Mouse (Mus musculus) embryonic stem cell, embryonic (primary cell): ENCODE measurements around the gene Acot5.
"Not testable (repeated sequence)": the region's sequence is repeated elsewhere in the genome, so short reads cannot be mapped to it uniquely, and the experiment has no call there.

Source experiments
- CTCF ChIA-PET, 4 experiments: fragments of 300-600 bp in 2 of 4; fragments of 350-600 bp in 2 of 4; sonication (Branson Sonifier 250); formaldehyde crosslinking; loops; one replicate each; lab custom pipeline; 2022; ENCODE audit warnings: inconsistent platforms in 2 of 4; lab: Charles Lee
- POLR2A ChIA-PET, 4 experiments: fragments of 300-600 bp in 2 of 4; fragments of 350-600 bp in 2 of 4; sonication (Branson Sonifier 250); formaldehyde crosslinking; loops; one replicate each; lab custom pipeline; 2022; ENCODE audit warnings: antibody characterized with exemption in 4 of 4, inconsistent platforms in 1 of 4; lab: Charles Lee

Gene Acot5

DNA sequence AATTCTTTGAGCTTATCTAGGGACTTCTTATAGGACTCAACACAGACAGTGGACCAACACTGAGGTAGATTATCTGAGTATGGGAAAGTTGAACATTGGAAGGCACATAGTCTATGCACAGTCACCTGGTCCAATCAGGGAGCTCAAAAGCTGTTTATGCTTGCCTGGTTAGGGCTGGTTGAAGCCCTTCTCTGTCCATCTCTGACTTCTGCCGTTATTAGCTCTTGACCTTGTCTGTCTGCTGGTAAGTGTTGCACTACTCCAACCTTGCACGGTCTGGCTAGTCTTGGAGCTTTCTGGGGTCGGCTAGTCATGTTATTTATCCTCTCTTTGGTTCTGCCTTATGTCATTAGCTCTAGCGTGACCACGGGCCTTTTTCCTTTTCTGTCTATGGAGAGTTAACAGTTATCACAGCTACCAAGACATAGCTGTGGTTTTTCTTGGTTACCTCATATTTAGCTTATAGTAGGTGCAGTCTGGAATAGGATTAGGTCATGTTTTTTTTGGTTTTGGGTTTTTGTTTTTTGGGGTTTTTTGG lies 17.1 kb upstream of the Acot5 start, which contains the start of gene Acot3:
Gene Acot3 (plus strand): TSS at position 208 of the 538 bp plus-strand sequence.
- ChIA-PET CTCF (interaction anchor here (0.6 to 2.5 kb wide), 13 partner anchors 9 to 1436 kb away, joined by 3 to 14 read pairs (median 4); partner anchors contain the start of gene Acot4 (in 1 of the 4)), POLR2A (interaction anchor here in 3 of 4 experiments (0.7 to 1.4 kb wide), 11 partner anchors 9 to 364 kb away, joined by 3 to 6 read pairs (median 3); partner anchors contain the start of genes Acot4 (in 1 of the 3) and Psen1 (in 1 of the 3))

DNA sequence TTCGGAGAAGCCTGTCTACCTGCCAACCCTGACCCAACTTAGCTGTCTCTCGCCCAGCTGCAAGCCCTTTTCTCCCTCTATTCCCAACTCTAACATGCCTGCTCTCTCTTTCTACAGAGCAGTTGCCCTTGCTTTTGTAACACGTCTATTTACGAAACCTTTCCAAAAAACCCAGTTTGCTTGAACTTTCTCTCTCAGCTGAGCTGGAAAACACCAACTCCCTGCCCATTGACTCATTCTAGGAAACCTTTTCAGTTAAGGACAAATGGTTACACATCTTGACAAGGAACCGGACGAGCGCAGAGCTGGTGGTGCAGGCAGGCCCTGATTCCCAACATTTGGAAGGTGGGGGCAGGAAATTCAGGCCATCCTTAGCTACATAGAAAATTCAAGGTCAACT lies 16.5 kb upstream of the Acot5 start:
- ChIA-PET CTCF (interaction anchor here in 3 of 4 experiments (0.5 to 2.5 kb wide), 11 partner anchors 8 to 897 kb away, joined by 3 to 14 read pairs (median 4); no protein-coding TSS in a partner anchor), POLR2A (interaction anchor here in 3 of 4 experiments (0.7 to 1.4 kb wide), 9 partner anchors 8 to 365 kb away, joined by 3 to 6 read pairs (median 3); partner anchors contain the start of genes Acot2 (in 1 of the 3), Acot4 (in 1 of the 3) and Psen1 (in 1 of the 3))

DNA sequence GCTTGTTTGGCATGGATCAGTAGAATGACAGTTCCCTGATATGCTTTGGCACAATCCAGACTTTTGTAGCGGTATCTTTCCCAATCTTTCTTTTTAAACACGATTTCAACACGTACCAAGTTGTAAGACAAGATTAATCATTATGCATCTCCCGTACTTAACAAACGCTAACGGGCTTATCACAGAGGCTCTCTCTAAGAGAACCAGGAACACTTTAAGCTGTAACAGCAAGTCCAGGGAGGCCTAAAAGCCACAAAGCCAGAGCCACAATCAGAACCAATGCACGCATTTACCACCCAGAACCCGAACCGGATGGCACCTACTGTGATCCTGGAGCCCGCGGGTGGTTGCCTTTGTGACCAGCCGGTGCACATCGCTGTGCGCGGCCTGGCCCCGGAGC lies 16.0 kb upstream of the Acot5 start:
- CTCF ChIA-PET = interaction anchor here in 2 of 4 experiments (0.5 to 2.5 kb wide), 2 partner anchors 8 to 437 kb away, joined by 3 to 7 read pairs; no protein-coding TSS in a partner anchor
- POLR2A ChIA-PET = interaction anchor here in 2 of 4 experiments (0.7 to 1.6 kb wide), 3 partner anchors 65 to 103 kb away, joined by 3 to 4 read pairs (median 3); partner anchors contain the start of genes Acot2 (in 1 of the 2) and Riox1 (in 1 of the 2)

DNA sequence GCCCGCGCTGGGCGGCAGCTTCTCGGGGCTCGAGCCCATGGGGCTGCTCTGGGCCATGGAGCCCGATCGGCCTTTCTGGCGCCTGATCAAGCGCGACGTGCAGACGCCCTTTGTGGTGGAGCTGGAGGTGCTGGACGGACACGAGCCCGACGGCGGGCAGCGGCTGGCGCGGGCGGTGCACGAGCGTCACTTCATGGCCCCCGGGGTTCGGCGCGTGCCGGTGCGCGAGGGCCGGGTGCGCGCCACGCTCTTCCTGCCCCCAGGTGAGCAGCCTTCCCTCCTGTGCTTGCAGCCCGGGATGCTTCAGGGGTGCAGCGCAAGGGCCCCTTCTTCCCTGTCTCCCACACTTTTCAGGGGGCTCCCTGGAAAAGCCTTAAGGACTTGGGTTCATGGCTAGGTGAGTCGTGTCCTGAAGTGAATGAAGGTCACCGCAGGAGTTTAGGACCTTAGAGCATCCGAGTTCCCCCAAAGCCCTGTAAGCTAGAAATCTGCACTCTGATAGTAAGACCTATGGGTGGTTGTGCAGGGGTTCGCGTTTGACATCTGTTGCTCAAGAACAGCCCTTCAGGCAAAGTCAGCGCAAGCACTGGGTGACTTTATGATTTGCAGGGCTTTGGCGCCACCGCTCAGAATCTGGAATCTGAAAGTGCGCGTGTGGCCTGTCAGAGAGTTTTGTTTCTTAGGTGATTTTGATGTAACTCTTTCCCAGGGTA lies 15.3 kb upstream of the Acot5 start:
- ChIA-PET POLR2A (interaction anchor here in 2 of 4 experiments (1.2 to 1.6 kb wide), 2 partner anchors 99 to 103 kb away, joined by 3 to 4 read pairs; partner anchors contain the start of gene Riox1 (in 1 of the 2)), CTCF (interaction anchor here in 1 of 4 experiments (0.9 kb wide), 1 partner anchor 95 kb away, joined by 4 read pairs; no protein-coding TSS in a partner anchor)

DNA sequence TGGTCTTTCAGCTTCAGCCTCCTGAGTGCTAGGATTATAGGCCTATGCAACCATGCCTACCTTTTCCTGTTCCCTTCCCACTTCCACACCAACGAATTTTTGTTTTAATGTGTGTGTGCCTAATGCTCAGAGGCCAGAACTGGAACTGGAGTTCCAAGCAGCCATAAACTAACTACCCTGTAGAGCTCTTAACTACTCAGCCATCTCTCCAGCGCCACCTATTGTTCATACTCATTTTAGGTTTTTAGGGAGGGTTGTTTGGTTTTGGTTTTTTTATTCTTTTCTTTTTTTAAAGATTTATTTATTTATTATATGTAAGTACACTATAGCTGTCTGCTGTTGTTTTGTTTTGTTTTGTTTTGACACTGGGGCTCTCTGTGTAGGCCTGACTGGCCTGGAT lies 8.2 kb upstream of the Acot5 start:
- CTCF ChIA-PET = interaction anchor here (0.5 to 1.5 kb wide), 36 partner anchors 9 to 332 kb away, joined by 3 to 17 read pairs (median 4); partner anchors contain the start of genes Acot3 (in 3 of the 4), Acot2 (in 2 of the 4), Acot4 (in 2 of the 4) and Gm49366 (in 2 of the 4)
- POLR2A ChIA-PET = interaction anchor here in 3 of 4 experiments (0.6 to 1.4 kb wide), 5 partner anchors 9 to 287 kb away, joined by 3 to 6 read pairs (median 5); partner anchors contain the start of genes Acot2 (in 1 of the 3) and Acot3 (in 1 of the 3)

DNA sequence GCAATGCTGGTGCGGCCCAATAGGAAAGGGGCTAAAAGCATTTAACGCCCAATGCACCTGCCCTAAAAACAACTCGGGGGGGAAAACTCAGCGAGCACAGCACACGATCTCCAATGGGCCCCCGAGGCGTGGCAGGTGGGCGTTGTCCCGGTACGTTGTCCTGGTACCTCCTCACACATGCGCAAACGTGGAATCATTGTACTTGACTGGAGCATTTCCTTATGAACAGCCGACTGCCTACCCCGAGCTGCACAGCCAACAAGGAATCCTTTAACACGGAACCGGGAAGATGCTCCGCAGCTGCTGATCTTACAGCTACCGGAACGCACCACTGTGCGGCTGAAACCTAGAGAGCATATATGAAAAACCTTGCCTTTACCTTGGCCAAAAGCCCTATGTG lies 6.8 kb upstream of the Acot5 start:
- CTCF ChIA-PET = interaction anchor here (0.6 to 2.1 kb wide), 14 partner anchors 48 to 292 kb away, joined by 3 to 18 read pairs (median 3); partner anchors contain the start of gene Riox1 (in 1 of the 4)

DNA sequence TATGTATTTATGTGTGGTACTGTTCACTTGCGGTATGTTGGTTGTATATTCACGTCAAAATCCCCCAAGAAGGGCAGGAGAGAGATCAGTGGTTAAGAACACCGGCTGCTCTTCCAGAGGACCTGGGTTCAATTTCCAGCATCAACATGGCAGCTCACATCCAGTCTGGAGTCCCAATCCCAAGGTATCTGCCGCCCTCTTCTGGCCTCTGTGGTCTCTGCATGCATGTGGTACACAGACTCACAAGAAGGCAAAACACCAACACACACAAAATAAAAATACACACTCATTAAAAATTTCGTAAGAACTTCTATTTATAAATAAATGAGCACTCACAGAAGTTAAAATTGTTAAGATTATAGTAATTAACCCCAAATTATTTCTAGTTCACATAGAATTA lies 5.9 kb upstream of the Acot5 start:
- POLR2A ChIA-PET = interaction anchor here in 2 of 4 experiments (1.0 to 1.3 kb wide), 3 partner anchors 96 to 108 kb away, joined by 3 to 4 read pairs (median 3); no protein-coding TSS in a partner anchor
- CTCF ChIA-PET = interaction anchor here (0.5 to 2.1 kb wide), 32 partner anchors 8 to 951 kb away, joined by 3 to 18 read pairs (median 3); partner anchors contain the start of genes Acot2 (in 1 of the 4), Acot3 (in 1 of the 4), Psen1 (in 1 of the 4) and Riox1 (in 1 of the 4)

More for the DNA sequence above, 6.8 kb upstream of the Acot5 start:
- POLR2A ChIA-PET = interaction anchor here in 1 of 4 experiments (1.3 to 1.4 kb wide), 2 partner anchors 105 to 181 kb away, joined by 3 to 4 read pairs; no protein-coding TSS in a partner anchor

DNA sequence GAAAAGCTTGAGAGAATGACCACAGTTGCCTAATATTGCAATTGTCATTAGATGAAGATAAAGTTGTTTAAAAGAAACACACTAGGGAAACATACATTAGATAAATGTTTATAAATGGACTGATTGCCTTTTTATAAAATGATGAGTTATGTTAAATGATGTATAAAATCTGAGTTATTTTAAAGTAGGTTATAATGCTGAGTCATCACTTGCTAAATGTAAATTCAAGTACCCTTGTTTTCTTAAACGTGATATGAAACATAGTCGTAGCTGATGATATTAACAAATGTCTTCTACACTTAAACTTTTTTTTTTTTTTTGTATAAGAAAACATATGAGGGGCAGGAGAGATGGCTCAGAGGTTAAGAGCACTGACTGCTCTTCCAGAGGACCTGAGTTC lies 5.3 kb upstream of the Acot5 start:
- CTCF ChIA-PET = interaction anchor here in 2 of 4 experiments (0.9 to 2.1 kb wide), 12 partner anchors 9 to 376 kb away, joined by 3 to 18 read pairs (median 5); partner anchors contain the start of genes Acot2 (in 1 of the 2), Psen1 (in 1 of the 2) and Riox1 (in 1 of the 2)
- POLR2A ChIA-PET = interaction anchor here in 2 of 4 experiments (1.0 to 1.2 kb wide), 2 partner anchors 96 to 109 kb away, joined by 3 read pairs; no protein-coding TSS in a partner anchor

DNA sequence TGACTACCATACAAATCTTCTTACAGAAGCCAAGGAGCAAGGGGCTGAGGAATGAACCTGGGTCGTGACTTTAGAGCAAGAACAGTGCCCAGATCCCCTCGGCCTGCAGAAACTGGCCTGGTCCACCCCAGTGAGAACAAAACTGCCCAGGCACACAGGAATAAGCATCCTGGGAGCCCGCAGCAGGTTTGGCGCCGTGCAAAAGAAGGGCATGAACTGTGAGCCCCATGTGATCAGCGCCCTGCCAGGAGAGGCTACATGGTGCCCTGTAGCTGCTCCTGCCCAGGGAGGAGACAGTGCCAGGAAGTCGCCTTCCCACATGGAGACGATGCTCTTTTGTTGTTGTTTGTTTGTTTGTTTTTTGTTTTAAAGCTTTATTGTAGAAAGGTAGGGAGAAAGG lies 4.5 kb upstream of the Acot5 start:
- ChIA-PET POLR2A (no interaction called here), CTCF (no interaction called here)

DNA sequence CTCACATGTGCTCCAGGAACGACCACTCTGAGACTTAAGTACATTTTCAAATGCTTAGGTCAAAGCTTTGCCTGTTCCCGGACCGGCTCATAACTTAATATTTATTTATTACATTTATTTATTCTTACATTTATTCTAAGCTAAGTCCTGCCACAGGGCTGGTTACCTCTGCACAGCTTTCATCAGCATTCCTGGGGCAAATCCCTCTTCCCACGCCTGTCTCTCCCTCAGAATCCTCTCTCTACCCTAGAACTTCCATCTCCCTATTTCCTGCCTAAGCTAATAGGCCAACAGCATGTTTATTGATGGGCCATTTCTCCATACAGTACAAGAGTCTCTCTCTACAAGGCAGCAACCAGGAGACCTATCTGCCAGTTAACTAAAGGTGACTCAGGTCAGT lies 1.4 kb upstream of the Acot5 start:
- CTCF ChIA-PET = interaction anchor here in 3 of 4 experiments (0.6 to 2.1 kb wide), 3 partner anchors 74 to 367 kb away, joined by 3 to 5 read pairs (median 3); no protein-coding TSS in a partner anchor
- POLR2A ChIA-PET = interaction anchor here in 1 of 4 experiments (1.6 kb wide), 1 partner anchor 168 kb away, joined by 4 read pairs; no protein-coding TSS in a partner anchor

DNA sequence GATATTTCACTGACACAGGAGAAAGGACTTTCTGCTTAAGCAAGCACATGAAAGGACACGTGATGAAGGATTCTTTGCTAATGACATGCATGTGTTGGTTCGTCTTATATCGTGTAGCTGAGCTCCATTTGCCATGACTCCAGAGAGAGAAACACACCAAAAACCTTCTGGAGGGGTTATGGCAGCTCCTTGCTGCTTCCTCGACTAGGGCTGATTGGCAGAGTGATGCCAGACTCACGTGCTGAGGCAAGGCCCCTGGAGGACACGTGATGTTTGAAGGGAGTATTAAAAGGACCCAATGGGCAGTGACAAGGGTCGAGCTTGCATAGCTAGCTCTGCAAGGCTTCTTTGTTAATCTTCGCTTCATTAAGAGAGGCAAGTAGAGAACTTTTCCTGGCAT lies 829 bp upstream of the Acot5 start:
- ChIA-PET POLR2A (interaction anchor here in 1 of 4 experiments (1.6 kb wide), 1 partner anchor 167 kb away, joined by 4 read pairs; no protein-coding TSS in a partner anchor), CTCF (interaction anchor here in 2 of 4 experiments (0.6 to 2.1 kb wide), 2 partner anchors 96 to 367 kb away, joined by 3 to 5 read pairs; no protein-coding TSS in a partner anchor)

DNA sequence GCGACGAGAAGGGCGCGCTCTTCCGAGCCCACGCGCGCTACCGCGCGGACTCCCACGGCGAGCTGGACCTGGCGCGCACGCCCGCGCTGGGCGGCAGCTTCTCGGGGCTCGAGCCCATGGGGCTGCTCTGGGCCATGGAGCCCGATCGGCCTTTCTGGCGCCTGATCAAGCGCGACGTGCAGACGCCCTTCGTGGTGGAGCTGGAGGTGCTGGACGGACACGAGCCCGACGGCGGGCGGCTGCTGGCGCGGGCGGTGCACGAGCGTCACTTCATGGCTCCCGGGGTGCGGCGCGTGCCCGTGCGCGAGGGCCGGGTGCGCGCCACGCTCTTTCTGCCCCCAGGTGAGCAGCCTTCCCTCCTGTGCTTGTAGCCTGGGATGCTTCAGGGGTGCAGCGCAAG lies 457 bp downstream of the Acot5 start:
- POLR2A ChIA-PET = not testable (repeated sequence)

DNA sequence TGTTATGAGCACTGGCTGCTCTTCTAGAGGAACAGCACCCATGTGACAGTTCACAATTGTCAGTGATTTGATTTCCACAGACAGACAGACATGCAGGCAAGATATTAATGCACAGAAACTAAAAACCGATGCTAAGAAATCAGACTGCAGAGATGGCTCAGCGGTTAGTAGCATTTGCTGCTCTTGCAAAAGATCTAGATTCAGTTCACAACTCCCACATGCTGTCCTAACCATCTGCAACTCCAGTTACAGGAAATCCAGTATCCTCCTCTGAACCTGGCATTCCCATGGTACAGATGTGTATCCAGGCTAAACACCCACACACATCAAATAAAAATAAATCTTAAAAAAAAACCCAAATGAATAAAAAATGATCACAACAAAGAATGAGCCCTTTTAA lies 2.6 kb downstream of the Acot5 start:
- ChIA-PET CTCF (no interaction called here), POLR2A (no interaction called here)

More for the DNA sequence above, 457 bp downstream of the Acot5 start:
- CTCF ChIA-PET = interaction anchor here in 1 of 4 experiments (2.1 kb wide), 1 partner anchor 98 kb away, joined by 5 read pairs; no protein-coding TSS in a partner anchor

DNA sequence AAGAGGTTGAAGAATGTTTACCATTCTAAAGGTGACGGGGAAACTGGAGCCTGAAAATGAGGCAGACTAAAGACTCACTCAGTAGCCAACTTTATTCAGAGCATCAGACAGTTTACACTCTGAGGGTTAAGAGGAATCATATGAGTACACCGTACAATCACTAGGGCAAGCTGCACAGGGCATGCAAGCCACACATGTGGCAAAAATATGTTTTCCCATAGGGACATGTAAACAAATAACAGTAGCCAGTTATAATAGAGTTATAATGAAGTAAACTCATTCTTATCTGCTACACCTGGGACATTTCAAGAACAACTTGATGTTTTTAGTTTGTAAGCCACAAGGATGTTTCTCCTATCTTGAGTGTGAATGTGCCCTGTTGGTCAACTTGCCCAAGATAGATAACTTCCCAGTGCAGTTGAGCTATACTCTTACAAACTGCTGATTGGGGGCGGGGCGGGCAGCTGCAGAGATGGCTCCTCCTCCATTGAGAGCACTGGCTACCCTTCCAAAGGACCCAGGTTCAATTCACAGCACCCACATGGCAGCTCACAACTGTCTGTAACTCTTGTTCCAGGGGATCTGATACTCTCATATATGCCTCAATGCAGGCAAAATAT lies 8.4 kb downstream of the Acot5 start:
- ChIA-PET POLR2A (interaction anchor here in 1 of 4 experiments (0.6 kb wide), 1 partner anchor 75 kb away, joined by 3 read pairs; no protein-coding TSS in a partner anchor), CTCF (interaction anchor here in 3 of 4 experiments (0.6 to 1.0 kb wide), 3 partner anchors 55 to 963 kb away, joined by 3 to 12 read pairs (median 3); no protein-coding TSS in a partner anchor)

DNA sequence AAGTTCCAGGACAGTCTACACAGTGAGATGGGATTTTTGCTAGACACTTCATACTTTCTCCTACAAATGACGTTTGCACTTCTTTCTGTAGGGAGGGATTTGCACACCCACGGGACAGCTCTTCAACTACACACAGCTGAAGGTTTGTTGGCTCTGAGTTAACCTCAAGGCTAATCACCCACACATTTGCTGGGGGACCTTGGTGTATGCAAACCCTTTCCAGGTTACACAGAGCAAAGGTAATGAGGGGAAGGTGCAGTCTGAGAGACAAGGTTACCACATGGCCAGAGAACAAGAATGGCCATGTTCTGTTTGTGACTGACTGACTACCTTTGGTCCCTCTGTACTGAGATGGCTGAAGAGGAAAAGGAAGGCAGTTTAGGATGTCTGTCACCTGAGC lies 14.7 kb downstream of the Acot5 start:
- POLR2A ChIA-PET = no interaction called here
- CTCF ChIA-PET = interaction anchor here in 1 of 4 experiments (0.6 kb wide), 1 partner anchor 174 kb away, joined by 3 read pairs; no protein-coding TSS in a partner anchor

DNA sequence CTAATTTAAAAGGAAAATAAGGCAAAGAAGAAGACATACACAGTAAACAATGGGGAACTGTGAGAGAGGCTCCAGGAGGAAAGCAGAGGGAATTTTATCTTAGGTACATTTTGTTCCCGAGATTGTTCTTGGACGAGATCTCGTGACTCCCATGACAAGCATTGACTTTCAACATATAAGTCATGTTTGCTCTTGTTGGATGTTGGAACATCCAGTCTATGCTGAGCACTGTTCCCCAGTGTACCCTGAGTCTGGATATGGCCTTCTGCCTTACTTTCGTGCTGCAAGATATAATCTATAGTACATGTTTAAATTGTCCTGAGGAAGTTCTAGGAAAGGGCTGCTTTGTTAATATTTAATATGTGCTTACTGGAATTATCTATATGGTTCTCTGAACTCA lies 15.5 kb downstream of the Acot5 start:
- ChIA-PET POLR2A (no interaction called here), CTCF (interaction anchor here in 1 of 4 experiments (0.6 kb wide), 1 partner anchor 137 kb away, joined by 3 read pairs; no protein-coding TSS in a partner anchor)

DNA sequence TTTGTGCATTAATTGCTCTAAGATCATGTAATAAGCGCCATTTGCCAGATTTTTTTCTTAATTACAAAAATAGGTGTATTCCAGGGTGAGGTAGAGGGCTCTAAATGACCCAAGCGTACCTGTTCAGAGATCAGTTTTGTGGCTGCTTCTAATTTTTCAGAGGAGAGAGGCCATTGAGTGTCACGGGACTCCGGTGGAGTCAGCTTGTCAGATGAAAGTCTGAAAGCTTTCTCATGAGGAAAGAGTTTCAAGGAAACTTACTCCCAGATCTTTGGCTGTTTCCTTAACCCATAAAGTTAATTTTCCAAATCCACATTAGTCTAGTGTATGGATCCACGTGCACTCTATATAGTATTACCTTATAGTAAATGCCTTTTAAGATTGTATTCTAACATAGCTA lies 25.5 kb downstream of the Acot5 start:
- POLR2A ChIA-PET, CTCF ChIA-PET: not testable (repeated sequence)
